9 mouse cellular contexts compared by ENCODE assay signal in the genomic region with DNA sequence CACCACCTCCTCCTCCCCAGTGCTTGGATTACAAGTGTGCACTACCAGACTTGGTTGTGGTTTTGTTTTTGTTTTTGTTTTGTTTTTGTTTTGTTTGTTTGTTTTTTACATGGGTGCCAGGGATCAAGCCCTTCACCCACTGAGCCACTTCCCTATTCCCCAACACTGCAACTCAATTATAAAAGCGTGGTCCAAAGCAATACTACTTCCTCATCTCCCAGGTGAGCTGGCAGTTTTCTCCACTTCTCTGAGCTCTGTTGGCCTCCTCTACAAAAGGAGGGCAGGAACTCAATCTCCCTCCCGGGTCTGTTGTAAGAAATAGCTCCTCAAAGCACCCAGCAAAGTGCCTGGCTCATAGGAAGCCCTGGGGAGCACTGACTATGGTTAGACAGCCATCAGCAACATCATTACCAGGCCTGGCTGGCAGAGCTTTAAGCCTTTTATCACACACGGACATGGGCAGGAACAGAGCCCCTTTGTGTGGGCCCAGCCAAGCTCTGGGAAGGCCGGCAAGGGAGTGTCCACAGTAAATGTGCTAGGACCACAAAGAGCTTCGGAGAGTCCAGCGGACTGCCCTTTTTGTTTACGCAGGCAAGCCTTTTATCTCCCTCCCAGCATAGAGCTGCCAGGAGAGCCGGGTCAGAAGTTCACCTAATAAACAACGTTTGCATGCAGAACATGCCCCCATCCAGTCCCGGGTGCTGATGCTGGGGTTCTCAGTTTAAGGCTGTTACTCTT. TPM values are rescaled to one million over a fixed set of nuclear protein-coding genes. Genes with fewer than 3 reads are reported as not detected.
A peak's percentile ranks its signal among the peaks of the same experiment; 100 is the strongest.
DNase-seq lines count a peak whose midpoint lies in the region; ATAC-seq lines count a peak whose summit lies in the region.
"Had no signal": no experiment of that assay in that cellular context is flagged by ENCODE, and none has a peak within 500 bp of the region (broad histone marks: within the 10 kb centered on the region; RNA-seq: fewer than 3 reads in every experiment).

No protein-coding gene starts in this region.

- H3K4me3 ChIP-seq in heart, embryonic 11.5 days (ENCODE audit: low read depth, low read length): no peak overlapping the region
- H3K4me3 ChIP-seq in midbrain, embryonic 14.5 days (replicated peaks; ENCODE audit: low read depth, low read length): no peak overlapping the region

- no peaks in the 10 kb centered on the region for H3K36me3 ChIP-seq in heart, embryonic 11.5 days (ENCODE audit: control insufficient read depth, insufficient read depth, low read length)
- H3K36me3 ChIP-seq in midbrain, embryonic 14.5 days (ENCODE audit: control insufficient read depth, insufficient read depth, low read length): no peaks in the 10 kb centered on the region

- DNase-seq in heart, postnatal 14 days: no peak
- DNase-seq in embryo, embryonic 9.5 days (ENCODE audit: extremely low spot score): peak; percentile 49
- DNase-seq in layer of hippocampus, adult 8-10 months (ENCODE audit: low spot score in 2 of 2): peak; percentile 53 to 58
- DNase-seq in midbrain, embryonic 14.5 days: peak; percentile 49
- DNase-seq in cerebellum, postnatal 4 days (ENCODE audit: low spot score in 2 of 2): no peak

- H3K27ac ChIP-seq in heart, embryonic 11.5 days (ENCODE audit: low read depth, low read length): peak overlapping the region; percentile 37; the same call in 1 of the 2 replicates
- H3K27ac ChIP-seq in midbrain, embryonic 14.5 days (replicated peaks; ENCODE audit: low read depth, low read length): no peak overlapping the region

- H3K9me3 ChIP-seq in heart, embryonic 11.5 days (replicated peaks; ENCODE audit: control insufficient read depth, low read length): no peaks in the 10 kb centered on the region
- H3K9me3 ChIP-seq in midbrain, embryonic 14.5 days (ENCODE audit: control insufficient read depth, low read length): no peaks in the 10 kb centered on the region

- WGBS in heart, embryonic 11.5 days (ENCODE audit: insufficient replicate concordance): 30% methylated on average over 10 of the region's 10 CpGs
- 19% methylated on average over 10 of the region's 10 CpGs for WGBS in midbrain, embryonic 14.5 days

- no peaks in the 10 kb centered on the region for H3K27me3 ChIP-seq in heart, embryonic 11.5 days (ENCODE audit: control insufficient read depth, insufficient read depth, low read length)
- no peaks in the 10 kb centered on the region for H3K27me3 ChIP-seq in midbrain, embryonic 14.5 days (ENCODE audit: control insufficient read depth, insufficient read depth, low read length)

- H3K9ac ChIP-seq in heart, embryonic 11.5 days (ENCODE audit: low read depth, low read length): no peak overlapping the region
- H3K9ac ChIP-seq in midbrain, embryonic 14.5 days (replicated peaks; ENCODE audit: low read length): no peak overlapping the region

- no peak for ATAC-seq in heart, embryonic 11.5 days (replicated peaks; ENCODE audit: insufficient number of reproducible peaks, low FRiP score, low TSS enrichment)
- peak; percentile 27; the same call in 1 of the 2 replicates for ATAC-seq in midbrain, embryonic 14.5 days (ENCODE audit: low FRiP score, low TSS enrichment)
- no peak for ATAC-seq in monocyte, adult 5-6 weeks (replicated peaks; ENCODE audit: insufficient number of reproducible peaks, low FRiP score, low TSS enrichment, poor library complexity, severe bottlenecking)
- no peak for ATAC-seq in cerebellum, adult (ENCODE audit: insufficient number of reproducible peaks, low FRiP score, low TSS enrichment)

- H3K4me2 ChIP-seq in heart, embryonic 11.5 days: no peak overlapping the region
- H3K4me2 ChIP-seq in midbrain, embryonic 14.5 days (ENCODE audit: low read length): no peak overlapping the region

- intact Hi-C loops in heart, postnatal 14 days (cut with DNase I): loop anchor here (5.0 kb wide), 1 partner anchor 48 kb away; no protein-coding TSS in a partner anchor

- H3K4me1 ChIP-seq in heart, embryonic 11.5 days (ENCODE audit: control insufficient read depth, insufficient read depth, low read length): peaks cover 7% of the 10 kb centered on the region
- 0 out of 2 replicates have a peak, but pooled peaks cover 3% of the 10 kb centered on the region for H3K4me1 ChIP-seq in midbrain, embryonic 14.5 days (ENCODE audit: control insufficient read depth, insufficient read depth, low read length)

RNA-seq across cellular contexts. Expression of gene Dkk3, which starts 11.3 kb away (rescaled TPM):
- polyA plus RNA-seq in heart, embryonic 11.5 days (2014; fragmentation: Nextera tagmentation; extraction: Ambion mirVana): 72.4 and 97.5 TPM in 2 replicates
- total RNA-seq in heart, postnatal 14 days (2021): 10 to 100 TPM; 21.3 to 48.5 TPM
- 100 to 1,000 TPM; 256 to 294 (median 274) TPM for total RNA-seq in layer of hippocampus, adult 8-10 months (2022)
- 17.5 and 18.5 TPM in 2 replicates for polyA plus RNA-seq in midbrain, embryonic 14.5 days (2014; fragmentation: Nextera tagmentation; extraction: Ambion mirVana)
- total RNA-seq in monocyte, adult 5-6 weeks (2017): not detected in 3 replicates
- total RNA-seq: hematopoietic stem cell, adult 5-6 weeks had no signal

RNA-seq across cellular contexts. Expression of gene Mical2, which starts 55.5 kb away (rescaled TPM):
- polyA plus RNA-seq in heart, embryonic 11.5 days (2014; fragmentation: Nextera tagmentation; extraction: Ambion mirVana): 117 and 132 TPM in 2 replicates
- 100 to 1,000 TPM; 105 to 127 TPM for total RNA-seq in heart, postnatal 14 days (2021)
- total RNA-seq in layer of hippocampus, adult 8-10 months (2022): 100 to 1,000 TPM; 538 to 639 (median 590) TPM
- polyA plus RNA-seq in midbrain, embryonic 14.5 days (2014; fragmentation: Nextera tagmentation; extraction: Ambion mirVana): 1.6 and 2.1 TPM in 2 replicates
- 0.75 to 3.9 TPM (median 1.6 TPM) in 3 replicates for total RNA-seq in monocyte, adult 5-6 weeks (2017)

Comparison
In these comparisons a context has a peak if more than half of its experiments do, and no peak if none do; other contexts are left out.
1. DNase-seq: peak in embryo, embryonic 9.5 days (single experiment), layer of hippocampus, adult 8-10 months (2 of 2) and midbrain, embryonic 14.5 days (single experiment); none in heart, postnatal 14 days (0 of 2) and cerebellum, postnatal 4 days (0 of 2).
2. RNA of gene Dkk3, which starts 11.3 kb away (total RNA-seq): 256 to 294 TPM in layer of hippocampus, adult 8-10 months and 21.3 to 48.5 TPM in heart, postnatal 14 days; not detected in monocyte, adult 5-6 weeks; every median in the first group is over 10 times any median in the second.
3. RNA of gene Mical2, which starts 55.5 kb away (total RNA-seq): 538 to 639 TPM in layer of hippocampus, adult 8-10 months and 105 to 127 TPM in heart, postnatal 14 days; 0.75 to 3.9 TPM in monocyte, adult 5-6 weeks; every median in the first group is over 10 times any median in the second.